Mouse (Mus musculus): ENCODE measurements around the gene Gsn. TPM values are rescaled to one million over a fixed set of nuclear protein-coding genes. Genes with fewer than 3 reads are reported as not detected.

Gsn gene
- polyA plus RNA-seq (2012; rRNA removed), result 96.0 and 134 TPM in 2 replicates

DNA sequence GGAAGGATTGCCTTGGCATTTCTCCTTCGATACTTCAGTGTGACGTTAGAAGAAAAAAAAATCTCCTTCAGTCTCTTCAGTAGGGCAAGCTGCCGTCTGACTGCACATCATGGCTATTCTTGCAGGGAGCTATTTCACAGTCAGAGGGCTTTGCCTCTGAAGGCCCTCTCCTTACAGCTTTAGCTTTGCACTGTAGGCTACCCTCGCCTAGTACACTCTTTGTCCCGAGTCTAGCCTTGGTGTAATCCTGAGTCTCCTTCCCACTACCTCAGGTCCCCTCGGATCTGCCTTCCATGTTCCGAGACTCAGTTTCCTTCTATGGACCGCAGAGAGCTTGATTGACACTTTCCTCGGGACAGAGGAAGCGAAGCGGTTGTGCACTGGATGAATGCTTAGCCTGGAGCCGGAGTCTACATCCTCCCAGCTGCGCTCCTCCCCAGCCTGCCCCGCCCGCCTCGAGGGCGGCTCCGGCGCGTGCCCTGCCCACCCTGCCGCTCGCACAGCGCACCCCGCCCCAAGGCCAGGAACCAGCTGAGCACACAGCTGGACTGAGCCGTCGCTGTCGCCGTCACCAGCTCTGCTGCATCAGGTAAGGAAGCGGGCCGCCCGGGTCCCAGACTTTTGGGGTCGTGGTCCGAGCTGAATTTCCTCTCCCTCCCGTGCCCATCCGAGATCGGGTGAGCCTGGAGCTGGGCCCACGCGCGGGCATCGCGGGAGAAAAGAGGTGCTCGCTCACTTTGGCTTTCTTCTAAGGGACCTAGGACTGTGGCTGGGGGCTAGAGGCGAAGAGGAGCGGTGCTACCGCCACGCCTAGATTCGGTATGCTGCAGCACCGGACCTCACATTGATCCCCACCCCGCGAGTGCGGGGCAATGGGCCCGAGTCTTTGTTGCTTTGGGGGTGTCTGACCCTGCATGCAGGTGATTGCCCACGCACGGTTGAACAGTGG lies at the start of gene Gsn:
TSS of gene Gsn (plus strand) at position 496 of the 949 bp plus-strand sequence.
- Histone ChIP-seq H3K4me1 (ENCODE audit: control insufficient read depth, insufficient read depth, low read length) (no peaks in the 10 kb centered on the region), H3K27ac (ENCODE audit: insufficient read depth, low read length) (no peak within 1 kb of the TSS), H3K4me3 (ENCODE audit: insufficient read depth, low read length) (peak within 1 kb of the TSS; percentile 67)
- TF ChIP-seq POLR2A (IDR thresholded peaks at IDR 0.05; ENCODE audit: extremely low read depth, insufficient read depth, low read length) (no peak), CTCF (IDR thresholded peaks at IDR 0.05; ENCODE audit: extremely low read depth, insufficient read depth, low read length) (no peak)

DNA sequence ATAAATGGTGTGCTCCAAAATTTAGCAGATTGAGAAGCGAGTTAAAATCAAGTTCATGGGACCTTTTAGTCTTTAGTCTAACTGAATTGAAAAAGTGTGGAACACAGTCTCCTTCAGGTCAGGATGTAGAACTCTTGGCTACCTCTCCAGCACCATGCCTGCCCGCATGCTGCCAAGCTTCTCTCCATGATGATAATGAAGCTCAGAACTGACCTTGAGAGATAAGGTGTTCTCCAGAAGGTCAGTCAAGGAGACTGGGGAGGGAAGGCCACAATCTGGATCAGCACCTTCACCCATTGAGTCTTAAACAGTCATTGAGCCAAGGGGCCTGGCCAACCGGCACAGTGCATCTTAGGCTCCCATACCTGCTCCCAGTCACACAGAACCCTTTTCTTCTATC lies 49.4 kb upstream of the Gsn start:
- no peak overlapping the region for H3K4me3 ChIP-seq (ENCODE audit: insufficient read depth, low read length)
- H3K27ac ChIP-seq (ENCODE audit: insufficient read depth, low read length), result no peak overlapping the region
- TF ChIP-seq CTCF (IDR thresholded peaks at IDR 0.05; ENCODE audit: extremely low read depth, insufficient read depth, low read length), result no peak
- no peak for TF ChIP-seq POLR2A (IDR thresholded peaks at IDR 0.05; ENCODE audit: extremely low read depth, insufficient read depth, low read length)
- H3K4me1 ChIP-seq (ENCODE audit: control insufficient read depth, insufficient read depth, low read length), result no peaks in the 10 kb centered on the region

DNA sequence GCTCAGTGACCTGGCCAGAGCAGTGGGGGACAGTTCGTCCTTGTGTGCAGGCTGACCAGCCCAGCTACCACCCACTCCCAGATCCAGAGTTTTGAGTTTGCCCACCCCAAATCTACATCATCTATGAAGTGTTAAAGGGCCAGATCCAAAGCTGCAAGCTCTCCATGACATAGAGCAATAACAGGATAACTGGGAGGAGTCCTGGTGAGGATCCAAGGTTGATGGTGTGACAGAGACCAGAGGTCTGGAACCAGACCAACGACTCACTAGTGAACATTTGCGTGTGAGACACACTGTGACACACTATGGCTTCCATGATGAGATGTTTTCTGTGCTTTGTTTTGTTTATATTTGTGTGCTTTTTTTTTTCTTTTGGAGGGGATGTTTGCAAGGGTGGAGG lies 48.1 kb upstream of the Gsn start:
- H3K4me1 ChIP-seq (ENCODE audit: control insufficient read depth, insufficient read depth, low read length), result no peaks in the 10 kb centered on the region
- no peak overlapping the region for H3K27ac ChIP-seq (ENCODE audit: insufficient read depth, low read length)
- H3K4me3 ChIP-seq (ENCODE audit: insufficient read depth, low read length), result no peak overlapping the region
- TF ChIP-seq CTCF (IDR thresholded peaks at IDR 0.05; ENCODE audit: extremely low read depth, insufficient read depth, low read length) (no peak), POLR2A (IDR thresholded peaks at IDR 0.05; ENCODE audit: extremely low read depth, insufficient read depth, low read length) (no peak)

DNA sequence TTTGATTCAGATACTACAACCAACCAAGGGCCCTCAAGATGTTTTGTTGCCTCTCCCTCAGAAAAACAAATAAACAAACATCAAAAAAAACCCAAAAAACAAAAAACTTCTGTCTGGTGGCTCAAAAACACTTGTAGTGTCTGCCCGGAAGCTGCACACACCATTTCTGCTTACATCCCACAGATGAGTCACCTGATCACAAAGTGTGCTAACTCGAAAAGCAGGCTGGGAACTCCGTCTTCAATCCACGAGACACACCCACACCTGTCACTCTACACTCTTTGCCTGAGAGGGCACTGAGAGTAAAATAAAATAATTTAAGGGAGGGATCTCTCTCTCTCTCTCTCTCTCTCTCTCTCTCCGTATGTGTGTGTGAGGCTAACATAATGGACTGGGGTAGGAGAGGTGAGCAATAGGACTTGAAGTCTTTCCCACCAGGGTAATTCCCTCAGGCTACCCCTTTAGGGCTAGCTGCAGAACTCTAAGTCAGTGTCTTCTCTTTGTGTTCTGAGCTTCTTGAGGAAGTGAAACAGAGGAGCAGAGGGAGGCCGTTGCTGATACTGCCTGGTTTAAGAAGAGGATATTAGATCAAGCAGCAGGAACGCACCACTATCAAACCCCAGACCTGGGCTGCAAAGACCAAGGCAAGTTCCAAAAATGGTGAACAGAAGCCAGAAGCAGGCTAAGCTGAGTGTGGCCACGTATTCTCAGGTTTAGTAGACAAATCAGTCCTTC lies 47.1 kb upstream of the Gsn start:
- Histone ChIP-seq H3K4me3 (ENCODE audit: insufficient read depth, low read length) (no peak overlapping the region), H3K4me1 (ENCODE audit: control insufficient read depth, insufficient read depth, low read length) (no peaks in the 10 kb centered on the region), H3K27ac (ENCODE audit: insufficient read depth, low read length) (no peak overlapping the region)
- TF ChIP-seq POLR2A (IDR thresholded peaks at IDR 0.05; ENCODE audit: extremely low read depth, insufficient read depth, low read length), result no peak
- TF ChIP-seq CTCF (IDR thresholded peaks at IDR 0.05; ENCODE audit: extremely low read depth, insufficient read depth, low read length), result no peak

DNA sequence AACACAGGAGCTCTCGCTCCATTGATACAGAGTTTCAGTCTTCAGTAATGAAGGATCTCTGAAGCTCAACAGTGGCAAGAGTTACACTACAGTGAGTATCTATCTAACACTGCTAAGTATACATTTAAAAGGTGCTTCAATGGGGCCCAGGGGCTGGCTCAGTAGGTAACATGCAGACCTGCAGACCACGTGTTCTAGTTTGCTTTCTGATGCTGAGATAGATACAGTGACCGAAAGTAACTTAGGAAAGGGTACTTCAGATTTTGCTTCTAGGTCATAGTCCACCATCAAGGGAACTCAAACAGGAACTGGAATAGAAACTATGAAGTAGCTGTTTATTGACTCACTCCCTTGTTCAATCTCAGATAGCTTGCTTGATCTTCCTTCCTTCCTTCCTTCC lies 44.5 kb upstream of the Gsn start:
- no peak overlapping the region for H3K27ac ChIP-seq (ENCODE audit: insufficient read depth, low read length)
- TF ChIP-seq CTCF (IDR thresholded peaks at IDR 0.05; ENCODE audit: extremely low read depth, insufficient read depth, low read length) (no peak), POLR2A (IDR thresholded peaks at IDR 0.05; ENCODE audit: extremely low read depth, insufficient read depth, low read length) (no peak)
- no peaks in the 10 kb centered on the region; the same call in 1 of the 2 replicates for H3K4me1 ChIP-seq (ENCODE audit: control insufficient read depth, insufficient read depth, low read length)
- H3K4me3 ChIP-seq (ENCODE audit: insufficient read depth, low read length), result no peak overlapping the region

DNA sequence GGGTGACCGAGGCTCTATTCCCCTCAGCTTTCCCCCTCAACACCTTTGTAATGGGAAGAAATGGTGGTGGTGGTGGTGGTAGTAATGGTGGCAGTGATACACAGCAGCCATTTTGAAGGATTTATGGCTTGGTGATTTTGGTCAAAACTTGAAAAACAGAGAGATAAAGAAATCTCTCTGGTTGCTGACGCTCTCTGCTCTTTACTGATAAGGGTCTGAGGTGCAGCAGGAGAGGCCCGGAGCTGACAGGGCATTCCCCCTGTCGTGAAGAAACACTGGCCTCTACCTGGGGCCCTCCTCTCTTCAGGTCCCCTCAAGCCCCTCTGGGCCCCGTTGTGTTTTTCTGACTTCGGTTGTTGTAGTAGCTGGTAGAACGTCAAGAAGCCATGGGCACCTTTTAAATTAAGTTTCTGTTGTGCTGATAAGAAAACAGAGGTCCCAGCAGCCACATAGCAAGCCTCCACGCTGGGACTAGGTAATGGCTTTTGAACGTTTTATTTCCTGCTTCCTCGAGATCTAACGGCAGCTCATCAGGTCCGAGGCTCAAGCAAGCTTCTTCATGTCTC lies 42.8 kb upstream of the Gsn start:
- Histone ChIP-seq H3K4me3 (ENCODE audit: insufficient read depth, low read length) (no peak overlapping the region), H3K4me1 (ENCODE audit: control insufficient read depth, insufficient read depth, low read length) (no peaks in the 10 kb centered on the region; the same call in 1 of the 2 replicates), H3K27ac (ENCODE audit: insufficient read depth, low read length) (no peak overlapping the region)
- TF ChIP-seq CTCF (IDR thresholded peaks at IDR 0.05; ENCODE audit: extremely low read depth, insufficient read depth, low read length) (no peak), POLR2A (IDR thresholded peaks at IDR 0.05; ENCODE audit: extremely low read depth, insufficient read depth, low read length) (no peak)

DNA sequence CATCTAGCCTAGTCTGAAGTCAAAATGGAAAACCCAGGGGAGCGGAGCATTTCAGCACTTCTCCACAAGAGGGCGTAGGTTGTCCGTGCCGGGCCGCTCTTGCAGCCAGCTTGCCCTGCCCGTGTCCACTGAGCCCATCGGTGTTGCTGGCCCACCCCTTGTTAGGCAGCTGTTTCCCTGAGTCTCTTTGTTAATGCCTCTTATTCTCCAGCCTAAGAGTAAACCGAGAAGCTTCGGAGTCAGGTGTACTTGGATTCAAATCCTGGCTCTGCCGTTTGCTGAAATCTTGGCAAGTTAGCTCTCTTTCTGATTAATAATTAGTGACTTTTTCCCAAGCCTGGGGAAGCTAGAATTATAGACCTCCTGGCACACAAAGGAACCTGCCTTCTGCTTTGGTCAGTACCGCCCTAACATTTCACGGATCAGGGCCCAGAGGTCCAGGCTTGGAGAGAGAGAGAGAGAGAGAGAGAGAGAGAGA lies 41.3 kb upstream of the Gsn start:
- H3K4me1 ChIP-seq (ENCODE audit: control insufficient read depth, insufficient read depth, low read length), result no peaks in the 10 kb centered on the region; the same call in 1 of the 2 replicates
- TF ChIP-seq CTCF (IDR thresholded peaks at IDR 0.05; ENCODE audit: extremely low read depth, insufficient read depth, low read length) (peak; percentile 83), POLR2A (IDR thresholded peaks at IDR 0.05; ENCODE audit: extremely low read depth, insufficient read depth, low read length) (no peak)
- no peak overlapping the region for H3K4me3 ChIP-seq (ENCODE audit: insufficient read depth, low read length)
- H3K27ac ChIP-seq (ENCODE audit: insufficient read depth, low read length), result no peak overlapping the region

DNA sequence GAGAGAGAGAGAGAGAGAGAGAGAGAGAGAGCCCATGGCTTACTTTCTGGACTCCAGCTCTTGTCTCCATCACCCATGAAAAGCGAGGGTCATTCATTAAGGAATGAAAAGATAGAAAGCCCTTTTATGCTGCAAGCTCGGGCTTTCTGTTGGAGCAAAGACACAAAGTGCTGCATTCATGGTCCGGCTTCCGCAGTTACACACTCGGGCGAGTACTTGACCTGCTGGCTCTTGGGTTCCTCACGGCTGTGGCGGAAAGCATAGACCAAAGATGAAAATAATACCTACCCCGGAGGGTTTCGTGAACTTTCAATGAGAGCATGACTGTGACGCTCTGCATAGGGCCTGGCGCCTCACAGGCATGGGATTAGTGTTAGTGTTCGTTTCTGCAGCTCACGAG lies 40.8 kb upstream of the Gsn start:
- no peak overlapping the region for H3K27ac ChIP-seq (ENCODE audit: insufficient read depth, low read length)
- H3K4me3 ChIP-seq (ENCODE audit: insufficient read depth, low read length), result no peak overlapping the region
- TF ChIP-seq POLR2A (IDR thresholded peaks at IDR 0.05; ENCODE audit: extremely low read depth, insufficient read depth, low read length), result no peak
- no peak for TF ChIP-seq CTCF (IDR thresholded peaks at IDR 0.05; ENCODE audit: extremely low read depth, insufficient read depth, low read length)
- no peaks in the 10 kb centered on the region; the same call in 1 of the 2 replicates for H3K4me1 ChIP-seq (ENCODE audit: control insufficient read depth, insufficient read depth, low read length)

DNA sequence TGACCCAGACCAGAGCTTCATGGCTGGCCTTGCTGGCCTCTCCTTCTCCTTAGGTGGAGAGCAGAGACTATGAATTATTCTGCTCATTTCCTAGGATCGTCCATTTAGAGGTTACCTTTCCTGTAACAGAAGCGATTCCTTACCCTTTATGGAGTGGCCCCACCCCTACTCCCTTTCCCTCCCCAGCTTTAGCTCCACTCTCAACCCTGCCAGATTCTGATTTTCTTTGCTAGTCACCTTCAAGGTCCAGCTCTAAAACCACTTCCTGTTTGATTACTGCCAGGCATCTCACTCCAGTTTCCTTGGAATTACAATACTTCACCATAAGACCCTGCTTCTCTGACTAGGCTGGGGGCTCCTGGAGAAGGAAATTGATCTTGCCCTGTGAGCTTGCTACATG lies 39.5 kb upstream of the Gsn start:
- no peaks in the 10 kb centered on the region; the same call in 1 of the 2 replicates for H3K4me1 ChIP-seq (ENCODE audit: control insufficient read depth, insufficient read depth, low read length)
- no peak overlapping the region for H3K27ac ChIP-seq (ENCODE audit: insufficient read depth, low read length)
- no peak overlapping the region for H3K4me3 ChIP-seq (ENCODE audit: insufficient read depth, low read length)
- TF ChIP-seq POLR2A (IDR thresholded peaks at IDR 0.05; ENCODE audit: extremely low read depth, insufficient read depth, low read length), result no peak
- no peak for TF ChIP-seq CTCF (IDR thresholded peaks at IDR 0.05; ENCODE audit: extremely low read depth, insufficient read depth, low read length)

Measured in cortical plate, adult 2 months (tissue).